Mouse (Mus musculus): Measurements from ENCODE around the gene 4930583I09Rik. TPM values are rescaled to one million over a fixed set of nuclear protein-coding genes. Genes with fewer than 3 reads are reported as not detected.

The 4930583I09Rik gene
- not detected in 2 replicates for polyA plus RNA-seq (2012; rRNA removed)

GRCm38 (mm10) chr17:64835928-64836327 lies at the start of gene 4930583I09Rik:
Gene 4930583I09Rik, minus strand, starts transcription at chr17:64836071.

Other genes with a start within 250 kb of the 4930583I09Rik start
- gene Man2a1, start 235.3 kb downstream of the 4930583I09Rik start, polyA plus RNA-seq (2012; rRNA removed): 15.3 and 16.7 TPM in 2 replicates

Data from ovary, adult 2 months (tissue).